Mouse (Mus musculus) ES-E14 (cell line): ENCODE measurements at regions not wholly inside any gene's neighbourhood (a gene's known extent, or its start where the extent isn't known, plus 50 kb on each side); places are given as distances from the start of the nearest gene placed in this dataset.

Experiments
- CHD2 ChIP-seq: IDR thresholded peaks from 2 replicates; pipeline ENCODE4 v1.6.1; 2014; ENCODE audit warnings: mild to moderate bottlenecking, low read depth, low read length, inconsistent platforms
- HCFC1 ChIP-seq: IDR thresholded peaks from 2 replicates; pipeline ENCODE4 v1.6.1; 2012; ENCODE audit warnings: low read length, inconsistent platforms, borderline replicate concordance; ENCODE audit not compliant: insufficient read depth
- MAFK ChIP-seq: IDR thresholded peaks from 2 replicates; pipeline ENCODE4 v1.6.1; 2014; ENCODE audit warnings: mild to moderate bottlenecking, low read depth, low read length, inconsistent platforms; ENCODE audit not compliant: insufficient read depth
- ZC3H11A ChIP-seq: IDR thresholded peaks from 2 replicates; pipeline ENCODE4 v1.6.1; 2012; ENCODE audit warnings: low read depth, mild to moderate bottlenecking, inconsistent platforms, low read length, borderline replicate concordance
- ZNF384 ChIP-seq: IDR thresholded peaks from 2 replicates; pipeline ENCODE4 v1.6.1; 2012; ENCODE audit warnings: low read depth, low read length, inconsistent platforms

DNA sequence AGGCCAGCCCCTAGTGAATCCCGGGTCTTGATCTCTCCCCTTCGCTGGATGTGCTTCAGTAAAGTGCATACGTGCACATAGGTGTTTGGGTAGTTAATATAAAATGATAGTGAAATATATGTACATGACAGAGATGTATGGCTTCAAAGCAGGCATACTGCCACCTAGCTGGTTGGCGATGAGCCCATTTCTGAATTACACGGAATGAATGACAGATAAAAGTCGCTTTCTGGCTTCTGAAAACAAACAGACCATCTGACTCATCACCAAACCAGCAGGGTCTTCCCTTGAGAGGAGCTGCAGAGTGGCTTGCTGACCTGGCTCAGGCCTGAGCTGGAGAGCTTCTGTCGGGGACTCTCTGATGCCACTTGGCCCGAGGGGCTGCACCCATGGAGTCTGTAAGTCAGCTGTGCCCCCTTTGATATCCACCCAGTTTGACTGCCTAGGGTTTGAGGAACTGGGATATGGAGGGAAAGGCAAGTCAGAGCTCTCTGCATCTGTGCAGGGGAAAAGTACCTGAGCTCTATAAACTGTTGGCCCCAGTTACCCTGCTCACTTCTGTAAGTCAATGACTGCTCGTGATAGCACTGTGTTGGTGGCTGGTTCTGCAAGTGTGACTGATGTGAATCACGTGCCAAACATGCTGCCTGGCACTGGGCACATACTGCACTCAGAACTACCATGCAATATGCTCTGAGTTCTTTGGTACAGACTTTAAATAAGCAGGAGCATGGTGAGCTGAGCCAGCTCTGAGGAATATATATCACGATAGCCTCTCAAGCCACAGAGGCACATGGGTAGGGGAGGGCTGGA is 240.8 kb downstream of the Cxcl12 start:
- TF ChIP-seq HCFC1: no peak
- no peak for TF ChIP-seq ZNF384
- no peak for TF ChIP-seq ZC3H11A
- TF ChIP-seq CHD2: no peak
- TF ChIP-seq MAFK: no peak
